Mouse (Mus musculus): ENCODE measurements at regions not wholly inside any gene's neighbourhood (a gene's known extent, or its start where the extent isn't known, plus 50 kb on each side); places are given as distances from the start of the nearest gene placed in this dataset.

DNA sequence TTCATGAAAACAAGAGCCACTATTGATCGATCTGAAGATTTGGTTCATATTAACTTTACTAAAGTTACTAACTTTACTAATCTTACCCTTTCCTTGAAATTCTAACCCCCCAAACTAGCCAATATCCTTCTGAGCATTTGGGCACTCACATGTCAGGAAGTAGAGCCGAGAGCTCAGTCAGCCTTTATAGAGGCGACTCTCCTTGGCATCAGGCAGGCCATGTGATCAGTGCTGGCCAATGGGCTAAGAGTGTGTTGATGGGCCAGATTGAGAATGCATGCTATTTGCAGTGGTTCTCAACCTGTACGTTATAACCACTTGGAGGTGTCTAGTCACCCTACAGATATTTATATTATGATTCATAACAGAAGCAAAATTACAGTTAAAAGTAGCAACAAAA lies 69.6 kb upstream of the Slc35b4 start:
- DNase-seq (ENCODE audit: low spot score in 2 of 2): no peak

GRCm38 (mm10) chr6:34243001-34243400 lies 66.1 kb upstream of the Slc35b4 start:
- no peak for DNase-seq (ENCODE audit: low spot score in 2 of 2)

GRCm38 (mm10) chr6:34242486-34242885 lies 65.6 kb upstream of the Slc35b4 start:
- no peak for DNase-seq (ENCODE audit: low spot score in 2 of 2)

DNA sequence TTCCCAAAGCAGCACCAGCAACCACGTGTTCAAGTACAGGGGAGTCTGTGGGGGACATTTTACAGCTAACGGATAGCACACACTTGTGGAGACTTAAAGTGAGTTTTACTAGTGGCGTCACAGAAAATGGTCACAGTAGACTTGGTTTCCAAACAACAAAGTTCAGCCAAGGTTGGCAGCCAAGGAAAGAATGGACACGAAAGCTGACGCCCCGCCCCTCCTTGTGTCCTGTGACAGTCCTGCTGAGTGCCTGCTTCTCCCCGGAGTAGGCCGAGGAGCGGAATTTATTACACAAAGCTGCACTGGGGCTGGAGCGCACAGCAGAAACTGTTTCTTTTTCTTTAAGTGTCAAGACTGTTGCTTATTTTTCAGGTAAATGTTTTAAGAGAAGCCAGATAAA lies 58.2 kb upstream of the Slc35b4 start:
- DNase-seq (ENCODE audit: low spot score in 2 of 2): no peak

GRCm38 (mm10) chr6:34234443-34235020 lies 57.6 kb upstream of the Slc35b4 start:
- DNase-seq (ENCODE audit: low spot score in 2 of 2): no peak

DNA sequence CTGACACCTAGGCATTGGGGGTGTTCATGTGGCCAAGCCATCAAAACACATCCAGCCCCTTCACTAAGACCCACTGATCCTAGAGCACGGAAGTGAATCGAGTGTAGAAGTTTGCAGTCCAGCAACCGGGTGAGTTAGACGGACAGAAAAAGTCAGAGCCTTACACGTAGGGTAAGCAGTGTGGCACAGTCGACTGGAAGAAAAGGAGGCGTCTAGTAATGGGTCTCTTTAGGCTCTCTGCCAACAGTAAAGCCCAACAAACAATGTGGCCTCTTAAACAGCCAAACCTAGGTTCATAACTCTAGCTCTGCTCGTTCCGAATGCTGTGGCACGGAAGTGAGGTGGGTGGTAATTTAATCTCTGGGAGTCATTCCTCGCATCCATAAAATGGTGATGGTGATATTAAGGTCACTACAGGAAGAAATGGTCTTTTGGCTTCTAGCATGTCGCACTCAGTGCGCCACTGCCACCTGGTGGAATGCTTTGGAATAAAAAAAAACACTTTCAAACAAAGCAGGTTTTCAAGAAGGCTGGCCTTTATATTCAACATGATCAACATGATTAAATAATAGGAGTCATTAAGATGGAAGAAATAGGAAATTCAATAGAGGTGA lies 54.0 kb upstream of the Slc35b4 start:
- peak; percentile 42 to 75 for DNase-seq (ENCODE audit: low spot score in 2 of 2)

- DNase-seq (ENCODE audit: low spot score in 2 of 2): no peak
Measured at GRCm38 (mm10) chr6:34227131-34227530, 50.2 kb upstream of the Slc35b4 start.

Data from left cerebral cortex, adult 18-20 months (tissue).